Mouse (Mus musculus): ENCODE measurements around the gene Evi2.

DNA sequence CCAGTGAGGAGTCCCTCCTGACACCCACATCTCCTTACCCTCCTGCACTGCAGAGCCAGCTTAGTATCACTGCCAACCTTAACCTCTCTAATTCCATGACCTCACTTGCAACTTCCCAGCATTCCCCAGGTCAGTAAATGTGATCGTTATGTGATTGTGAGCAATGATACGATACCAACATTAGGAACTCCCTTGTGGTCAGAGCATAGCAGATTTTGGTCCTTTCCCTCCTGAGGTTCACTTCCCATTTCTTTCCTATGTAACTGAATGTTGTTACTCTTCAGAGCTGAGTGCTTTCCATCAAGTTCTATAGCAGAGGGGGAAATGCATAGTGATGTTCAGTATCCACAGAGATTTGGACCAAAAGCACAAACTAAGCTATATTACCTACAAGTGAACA, 39.9 kb upstream of the Evi2 start:
- no peak for TF ChIP-seq CTCF (IDR thresholded peaks at IDR 0.05; ENCODE audit: low read depth, low read length)
- no peak for TF ChIP-seq EP300 (IDR thresholded peaks at IDR 0.05; ENCODE audit: insufficient read depth, low read depth, low read length)

All from ES-Bruce4 (cell line).